Mouse (Mus musculus) G1E-ER4 (cell line): ENCODE data around the gene Lin37. TPM values are rescaled to one million over a fixed set of nuclear protein-coding genes. Genes with fewer than 3 reads are reported as not detected.

Experiments
- GATA1 ChIP-seq: IDR thresholded peaks from one replicate; pipeline ENCODE4 v1.8.0; 2012; ENCODE audit warnings: low read length, inconsistent platforms
- polyA plus RNA-seq: library from polyadenylated mRNA; stranded (reverse); fragments of >175 nt; gene quantifications from 2 replicates; pipeline ENCODE4 v1.2.3, GENCODE M21; 2012

The Lin37 gene
- polyA plus RNA-seq, 1 experiment = 145 TPM

GRCm38 (mm10) chr7:30540572-30540971 is 19.1 kb downstream of the Lin37 start:
- TF ChIP-seq GATA1 = no peak

DNA sequence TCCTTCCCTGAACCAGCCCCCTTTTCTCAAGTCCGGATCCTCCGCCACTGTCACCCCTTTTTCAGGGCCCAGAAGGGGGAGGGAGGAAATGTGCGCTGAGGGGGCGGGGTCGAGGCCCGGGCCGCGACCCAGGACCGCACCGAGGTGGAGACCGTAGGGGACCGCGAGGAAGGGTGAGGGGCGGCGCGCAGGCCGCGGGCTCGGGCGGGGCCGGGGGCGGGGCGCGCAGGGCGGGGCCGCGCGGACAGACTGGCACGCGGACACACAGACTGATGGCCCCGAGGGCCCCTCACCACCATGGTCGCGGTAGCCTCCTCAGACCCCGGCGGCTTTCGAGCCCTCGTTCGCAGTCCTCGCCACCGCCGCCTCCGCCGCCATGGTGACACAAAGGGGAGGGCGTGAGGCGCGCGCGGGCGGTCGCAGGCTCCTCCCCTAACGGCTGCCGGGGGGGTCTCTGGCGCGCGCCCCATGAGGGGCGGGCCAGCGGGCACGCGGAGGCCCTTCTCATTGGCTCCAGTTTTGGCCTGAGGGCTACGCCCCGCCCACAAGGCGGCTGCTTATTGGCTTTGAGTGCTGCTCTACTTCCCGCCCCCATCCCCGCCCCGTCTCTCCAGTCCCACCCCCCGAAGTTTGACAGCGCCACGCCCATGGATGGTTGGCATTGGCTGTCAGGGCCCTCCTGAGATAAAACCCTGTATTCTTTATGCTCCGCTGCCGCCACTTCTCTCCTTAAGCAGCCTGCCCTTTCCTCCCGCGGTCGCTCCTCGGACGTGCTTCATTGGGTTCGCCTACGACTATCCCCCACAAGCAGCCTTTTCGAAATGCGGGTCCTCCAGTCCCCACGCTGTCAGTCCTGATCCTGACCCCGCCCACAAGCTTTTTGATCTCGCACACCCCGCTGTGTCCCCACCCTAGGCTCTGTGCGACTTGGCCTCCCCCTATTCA is 24.7 kb downstream of the Lin37 start, which contains the start of gene Arhgap33:
Gene Arhgap33 (minus strand): TSS at position 428 of the 945 bp plus-strand sequence.
- no peak for TF ChIP-seq GATA1

GRCm38 (mm10) chr7:30533941-30534632 is 25.6 kb downstream of the Lin37 start:
- TF ChIP-seq GATA1 = no peak

DNA sequence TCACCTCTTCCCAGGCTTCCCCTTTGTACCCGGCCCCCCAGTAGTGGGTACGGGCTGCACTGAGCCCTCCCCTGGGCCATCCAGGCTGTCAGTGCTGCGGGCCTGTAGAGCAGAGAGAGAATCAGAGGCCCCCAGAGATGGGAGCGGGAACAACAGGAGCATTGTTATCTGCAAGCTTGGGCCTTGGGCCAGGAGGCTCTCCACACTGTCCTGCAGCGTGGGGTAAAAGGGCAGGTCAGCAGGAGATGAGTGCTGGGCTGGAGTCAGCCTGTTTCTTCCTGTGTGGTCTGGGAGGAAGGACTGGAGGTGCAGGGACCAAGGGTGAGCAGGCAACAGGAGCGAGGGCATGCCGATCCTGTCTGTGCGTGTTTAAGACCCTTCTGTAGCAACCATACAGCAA is 26.7 kb downstream of the Lin37 start:
- TF ChIP-seq GATA1 = no peak

- TF ChIP-seq GATA1 = no peak
Observed at GRCm38 (mm10) chr7:30531291-30531815, 28.3 kb downstream of the Lin37 start.

DNA sequence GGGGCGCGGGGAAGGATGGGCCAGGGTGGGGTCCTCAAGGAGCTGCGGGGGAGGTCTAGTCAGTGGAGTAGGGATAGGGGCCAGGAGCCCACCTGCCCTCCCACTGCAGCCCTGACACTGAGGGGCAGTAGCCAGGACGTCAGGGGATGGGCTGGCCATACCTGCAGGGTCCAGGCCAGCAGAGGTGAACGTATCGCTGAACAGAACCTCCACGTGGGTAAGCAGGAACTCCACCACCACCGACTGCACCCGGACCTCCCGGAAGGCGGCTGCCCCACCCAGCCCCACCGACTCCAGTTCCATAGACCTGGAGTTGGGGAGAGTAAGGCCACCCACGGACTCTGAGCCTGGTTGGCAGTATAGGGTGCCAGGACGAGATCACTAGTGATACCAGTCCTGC is 32.7 kb downstream of the Lin37 start:
- TF ChIP-seq GATA1 = no peak

- no peak for TF ChIP-seq GATA1
Observed at GRCm38 (mm10) chr7:30526399-30526798, 33.2 kb downstream of the Lin37 start.

- TF ChIP-seq GATA1 = no peak
Observed at GRCm38 (mm10) chr7:30525954-30526353, 33.7 kb downstream of the Lin37 start.

DNA sequence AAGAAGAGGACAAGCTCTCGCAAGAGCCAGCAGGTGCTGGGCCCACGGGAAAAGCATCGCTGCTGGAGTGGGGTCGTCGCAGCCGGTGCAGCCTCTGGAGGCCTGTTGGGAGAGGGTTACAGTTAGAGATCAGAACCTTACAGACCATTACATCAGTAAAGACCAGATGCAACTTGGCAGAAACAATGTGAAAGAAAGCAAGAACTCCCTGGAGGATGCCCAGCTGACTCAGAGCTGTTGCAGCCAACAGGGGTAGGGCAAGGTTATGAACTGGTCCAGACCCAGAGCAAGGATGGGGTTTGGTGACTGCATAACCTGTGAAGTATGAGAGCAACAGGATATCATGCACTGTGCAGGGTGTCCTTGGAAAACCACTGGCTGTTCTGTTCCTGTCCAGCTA is 35.2 kb downstream of the Lin37 start:
- TF ChIP-seq GATA1 = no peak

DNA sequence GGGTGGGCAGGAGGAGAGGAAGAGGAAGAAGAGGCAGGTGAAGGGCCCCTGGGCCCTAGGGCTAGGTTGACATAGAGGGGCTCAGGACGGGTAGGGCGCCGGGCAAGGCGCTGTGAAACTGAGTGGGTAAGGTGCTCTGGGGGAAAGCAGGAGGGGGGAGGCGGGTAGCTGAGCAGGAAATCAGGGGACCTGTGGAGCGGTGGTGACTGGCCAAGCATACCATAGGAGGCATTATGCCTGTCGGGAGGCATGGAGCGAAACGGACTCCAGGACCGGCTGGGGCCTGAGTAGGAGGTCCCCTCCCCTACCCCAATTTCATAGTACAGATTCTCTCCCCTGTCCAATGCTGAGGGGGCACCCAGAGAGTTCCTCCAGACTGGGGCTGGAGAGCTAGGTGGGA is 36.8 kb downstream of the Lin37 start:
- TF ChIP-seq GATA1 = no peak

DNA sequence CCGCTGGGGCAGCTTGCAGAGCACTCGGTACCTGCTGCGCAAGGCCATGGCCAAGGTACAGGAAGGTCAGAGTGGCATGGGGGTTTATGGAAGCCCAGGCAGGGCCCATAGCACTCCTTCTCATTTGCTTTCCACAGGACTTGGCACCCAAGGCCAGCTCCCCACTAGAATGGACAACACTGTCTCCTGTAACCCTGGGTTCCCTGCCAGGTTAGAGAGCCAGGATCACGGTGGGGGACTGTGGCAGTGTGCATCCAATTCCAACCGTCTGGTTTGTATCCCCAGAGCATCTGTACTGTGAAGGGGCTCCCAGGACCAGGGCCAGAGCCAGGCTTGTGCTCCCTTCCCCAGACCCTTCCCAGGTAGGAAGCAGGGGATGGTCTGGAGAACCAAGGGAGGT is 38.8 kb downstream of the Lin37 start:
- no peak for TF ChIP-seq GATA1

DNA sequence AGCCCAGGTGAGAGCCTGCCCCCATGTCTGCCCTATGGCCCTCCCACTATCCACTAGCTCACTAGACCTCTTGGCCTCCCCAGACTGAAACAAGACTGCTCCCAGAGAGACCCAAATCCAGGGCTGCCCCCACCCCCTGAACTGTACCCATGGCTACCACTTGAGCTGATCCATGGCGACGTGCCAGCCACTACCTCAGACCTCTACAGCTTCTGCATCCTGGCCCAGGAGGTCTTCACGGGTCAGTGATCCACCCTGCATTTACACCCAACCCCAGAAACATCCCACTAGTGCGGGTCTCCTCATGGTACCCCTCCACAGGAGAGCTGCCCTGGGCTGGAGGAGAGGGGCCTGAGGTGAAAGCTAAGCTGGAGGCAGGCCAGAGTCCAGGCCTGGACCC is 39.2 kb downstream of the Lin37 start:
- no peak for TF ChIP-seq GATA1

GRCm38 (mm10) chr7:30518325-30518724 is 41.3 kb downstream of the Lin37 start:
- TF ChIP-seq GATA1 = no peak

GRCm38 (mm10) chr7:30515003-30515760 is 44.5 kb downstream of the Lin37 start:
- no peak for TF ChIP-seq GATA1

DNA sequence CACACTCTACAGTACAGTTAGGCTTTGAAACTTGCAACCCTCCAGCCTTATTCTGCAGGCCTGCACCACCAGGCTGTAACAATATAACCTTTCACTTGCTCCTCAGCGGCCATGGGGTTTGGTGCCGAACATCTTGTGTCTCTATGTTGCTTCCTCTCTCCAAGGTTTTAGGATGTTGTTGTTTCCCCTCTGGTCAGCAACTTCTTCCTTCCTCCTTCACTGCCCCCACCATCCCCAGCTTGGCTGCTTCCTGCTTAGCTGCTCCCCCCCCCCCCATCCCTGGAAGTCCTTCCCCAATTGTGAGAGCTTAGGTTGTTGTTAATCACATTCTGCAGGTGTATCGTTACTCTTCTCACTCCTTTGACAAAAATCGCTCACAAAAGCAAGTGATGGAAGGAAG is 51.6 kb downstream of the Lin37 start:
- TF ChIP-seq GATA1 = no peak

Other genes with a start within 250 kb of the Lin37 start
- gene Syne4, start 245.0 kb downstream of the Lin37 start, polyA plus RNA-seq = 7.1 and 8.8 TPM in 2 replicates
- gene E130208F15Rik, start 238.1 kb downstream of the Lin37 start, polyA plus RNA-seq = 0.39 and 0.44 TPM in 2 replicates
- 23.4 and 30.5 TPM in 2 replicates for gene Sdhaf1, start 235.9 kb downstream of the Lin37 start, polyA plus RNA-seq
- gene Lrfn3, start 197.1 kb downstream of the Lin37 start, polyA plus RNA-seq = not detected in 2 replicates
- gene Tyrobp, start 146.1 kb downstream of the Lin37 start, polyA plus RNA-seq = 0.25 TPM in 1 of 2 replicates, not detected in the other
- not detected in 2 replicates for gene Hcst, start 140.0 kb downstream of the Lin37 start, polyA plus RNA-seq
- gene Nfkbid, start 138.1 kb downstream of the Lin37 start, polyA plus RNA-seq = 0.12 and 0.16 TPM in 2 replicates
- not detected in 2 replicates for gene Aplp1, start 114.3 kb downstream of the Lin37 start, polyA plus RNA-seq
- not detected in 2 replicates for gene Kirrel2, start 102.1 kb downstream of the Lin37 start, polyA plus RNA-seq
- not detected in 2 replicates for gene Nphs1, start 101.5 kb downstream of the Lin37 start, polyA plus RNA-seq
- not detected in 2 replicates for gene Prodh2, start 66.2 kb downstream of the Lin37 start, polyA plus RNA-seq
- 70.2 and 78.5 TPM in 2 replicates for gene Arhgap33, start 24.8 kb downstream of the Lin37 start, polyA plus RNA-seq
- gene Hspb6, start 7.7 kb downstream of the Lin37 start, polyA plus RNA-seq = 17.1 and 19.6 TPM in 2 replicates
- 32.5 and 41.8 TPM in 2 replicates for gene Proser3, start 7.5 kb downstream of the Lin37 start, polyA plus RNA-seq
- 85.2 and 111 TPM in 2 replicates for gene U2af1l4, start 3.5 kb upstream of the Lin37 start, polyA plus RNA-seq
- gene Gm49396, start 3.5 kb upstream of the Lin37 start, polyA plus RNA-seq = 2.4 and 5.3 TPM in 2 replicates
- 49.9 and 57.2 TPM in 2 replicates for gene Psenen, start 3.8 kb upstream of the Lin37 start, polyA plus RNA-seq
- gene Igflr1, start 5.6 kb upstream of the Lin37 start, polyA plus RNA-seq = 3.7 and 8.3 TPM in 2 replicates
- 137 and 147 TPM in 2 replicates for gene Kmt2b, start 28.9 kb upstream of the Lin37 start, polyA plus RNA-seq
- 0.31 and 0.49 TPM in 2 replicates for gene Zbtb32, start 39.1 kb upstream of the Lin37 start, polyA plus RNA-seq
- 1.4 and 2.7 TPM in 2 replicates for gene Upk1a, start 53.0 kb upstream of the Lin37 start, polyA plus RNA-seq
- 98.1 and 264 TPM in 2 replicates for gene Cox6b1, start 66.3 kb upstream of the Lin37 start, polyA plus RNA-seq
- gene Etv2, start 76.0 kb upstream of the Lin37 start, polyA plus RNA-seq = not detected in 2 replicates
- gene Rbm42, start 90.5 kb upstream of the Lin37 start, polyA plus RNA-seq = 415 and 519 TPM in 2 replicates
- gene Haus5, start 105.2 kb upstream of the Lin37 start, polyA plus RNA-seq = 38.7 and 69.6 TPM in 2 replicates
- gene Pmis2, start 111.8 kb upstream of the Lin37 start, polyA plus RNA-seq = not detected in 2 replicates
- not detected in 2 replicates for gene 2200002J24Rik, start 139.1 kb upstream of the Lin37 start, polyA plus RNA-seq
- gene Atp4a, start 152.4 kb upstream of the Lin37 start, polyA plus RNA-seq = not detected in 2 replicates
- gene Tmem147, start 169.7 kb upstream of the Lin37 start, polyA plus RNA-seq = 197 and 201 TPM in 2 replicates
- gene Gapdhs, start 183.8 kb upstream of the Lin37 start, polyA plus RNA-seq = not detected in 2 replicates
- gene Sbsn, start 191.6 kb upstream of the Lin37 start, polyA plus RNA-seq = 5.3 and 6.4 TPM in 2 replicates
- 0.17 TPM in 1 of 2 replicates, not detected in the other for gene Dmkn, start 203.9 kb upstream of the Lin37 start, polyA plus RNA-seq
- gene Krtdap, start 228.1 kb upstream of the Lin37 start, polyA plus RNA-seq = not detected in 2 replicates